Mouse (Mus musculus) lung, adult 2 months (tissue): ENCODE measurements around the gene Sergef. TPM values are rescaled to one million over a fixed set of nuclear protein-coding genes. Genes with fewer than 3 reads are reported as not detected.

Source experiments
- DNase-seq: peaks from one replicate; pipeline ENCODE4 v3.0.0; 2022
- H3K4me1 ChIP-seq: fragments of 200-500 bp; 2 replicates; pipeline ENCODE4 v1.6.1; 2011; ENCODE audit warnings: low read length; ENCODE audit not compliant: control insufficient read depth, insufficient read depth
- H3K4me3 ChIP-seq: fragments of 200-500 bp; replicated peaks from 2 replicates; pipeline ENCODE3; 2011; ENCODE audit warnings: low read depth, mild to moderate bottlenecking, control low read depth, low read length; ENCODE audit errors: extremely low read depth
- CTCF ChIP-seq: fragments of 200-500 bp; IDR thresholded peaks from 2 replicates; pipeline ENCODE4 v1.5.1; 2011; ENCODE audit warnings: mild to moderate bottlenecking, low read length, control low read depth; ENCODE audit not compliant: insufficient read depth
- POLR2A ChIP-seq: fragments of 200-500 bp; IDR thresholded peaks from 2 replicates; pipeline ENCODE4 v1.6.1; 2011; ENCODE audit warnings: low read depth, mild to moderate bottlenecking, control low read depth, low read length, borderline replicate concordance; ENCODE audit errors: extremely low read depth
- WGBS: fragments of 180-500 bp; shearing (Covaris S2); methylation state at CpG from one replicate; pipeline ENCODE4 v1.1.7; 2018; 5-methylcytosine and 5-hydroxymethylcytosine counted together
- polyA plus RNA-seq: library from polyadenylated mRNA; depleted of rRNA; stranded (reverse); fragments of >200 nt; gene quantifications from 2 replicates; pipeline ENCODE4 v1.2.3, GENCODE M21; 2012

Gene Sergef
- polyA plus RNA-seq, 1 experiment = 9.5 TPM

- no peak for DNase-seq
- H3K4me3 ChIP-seq = no peak overlapping the region
- H3K4me1 ChIP-seq = no peaks in the 10 kb centered on the region
- 47% methylated on average over 9 of the region's 9 CpGs for WGBS
- TF ChIP-seq POLR2A (no peak), CTCF (no peak)
Measured at GRCm38 (mm10) chr7:46473141-46473540, 166.5 kb downstream of the Sergef start.

DNA sequence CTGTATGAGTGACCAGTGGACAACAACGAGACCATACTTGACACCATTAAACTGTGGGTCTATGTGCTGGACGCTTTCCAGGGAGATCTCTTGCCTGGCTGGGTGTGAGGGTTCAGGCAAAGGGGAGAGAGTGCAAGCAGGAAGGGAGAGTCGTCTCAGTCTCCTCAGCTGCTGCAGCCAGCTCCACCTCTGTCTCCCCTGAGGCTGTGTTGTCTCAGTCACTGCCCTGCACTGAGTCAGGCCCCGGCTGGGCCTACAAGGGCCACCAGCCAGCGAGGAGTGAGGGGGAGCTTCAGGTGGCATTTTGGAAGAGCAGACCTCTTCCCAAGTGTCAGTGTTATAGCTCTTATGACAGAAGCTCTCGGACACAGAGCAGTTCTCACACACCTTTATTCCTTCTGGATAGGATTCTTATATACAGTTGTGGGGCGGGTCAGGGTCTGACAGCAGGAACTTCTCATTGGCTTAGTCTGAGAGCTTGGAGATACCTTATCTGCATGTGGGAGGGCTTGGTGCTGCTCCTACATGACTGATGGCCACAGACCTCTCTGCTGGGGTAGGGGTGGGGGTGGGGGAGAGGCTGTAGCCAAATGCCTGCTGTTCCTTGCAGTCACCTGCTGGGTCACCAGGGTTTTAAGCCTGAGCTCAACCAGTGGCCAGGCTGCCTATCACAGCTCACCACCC lies 168.4 kb downstream of the Sergef start:
- no peak for TF ChIP-seq POLR2A
- WGBS = 69% methylated on average over 7 of the region's 7 CpGs
- no peaks in the 10 kb centered on the region for H3K4me1 ChIP-seq
- no peak for DNase-seq
- no peak overlapping the region for H3K4me3 ChIP-seq

- no peak overlapping the region for H3K4me3 ChIP-seq
- 76% methylated on average over 3 of the region's 3 CpGs for WGBS
- DNase-seq = no peak
- TF ChIP-seq POLR2A (no peak), CTCF (no peak)
- no peaks in the 10 kb centered on the region for H3K4me1 ChIP-seq
Measured at GRCm38 (mm10) chr7:46469542-46469941, 170.1 kb downstream of the Sergef start.

DNA sequence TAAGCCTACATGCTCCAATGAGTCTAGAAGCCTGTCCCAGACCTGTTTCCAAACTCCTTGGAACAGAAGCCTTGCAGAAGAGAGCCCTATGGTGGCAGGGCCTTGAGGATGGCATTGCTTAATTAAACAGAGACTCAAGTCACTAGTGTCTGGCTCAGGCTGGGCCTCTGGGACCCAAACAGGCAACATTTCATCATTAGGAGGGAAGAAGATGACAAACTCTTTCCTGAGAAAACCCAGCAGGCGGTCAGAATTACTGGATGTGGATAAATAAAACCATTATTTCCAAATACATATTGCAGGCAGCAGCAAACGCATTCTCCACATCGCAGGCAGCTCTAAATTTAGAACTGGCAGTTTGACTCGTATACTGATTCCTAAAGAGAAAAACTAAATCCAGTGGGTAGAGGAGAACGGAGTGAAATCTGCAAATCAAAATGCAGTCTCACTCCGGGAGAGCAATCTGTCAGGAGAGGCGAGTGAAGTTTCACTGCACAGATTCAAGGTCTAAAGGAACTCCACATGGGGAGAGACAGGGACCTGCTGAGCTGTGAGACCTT lies 173.1 kb downstream of the Sergef start:
- WGBS = 58% methylated on average over 7 of the region's 7 CpGs
- no peak for TF ChIP-seq CTCF
- no peak for TF ChIP-seq POLR2A
- no peak for DNase-seq
- no peaks in the 10 kb centered on the region for H3K4me1 ChIP-seq
- no peak overlapping the region for H3K4me3 ChIP-seq

DNA sequence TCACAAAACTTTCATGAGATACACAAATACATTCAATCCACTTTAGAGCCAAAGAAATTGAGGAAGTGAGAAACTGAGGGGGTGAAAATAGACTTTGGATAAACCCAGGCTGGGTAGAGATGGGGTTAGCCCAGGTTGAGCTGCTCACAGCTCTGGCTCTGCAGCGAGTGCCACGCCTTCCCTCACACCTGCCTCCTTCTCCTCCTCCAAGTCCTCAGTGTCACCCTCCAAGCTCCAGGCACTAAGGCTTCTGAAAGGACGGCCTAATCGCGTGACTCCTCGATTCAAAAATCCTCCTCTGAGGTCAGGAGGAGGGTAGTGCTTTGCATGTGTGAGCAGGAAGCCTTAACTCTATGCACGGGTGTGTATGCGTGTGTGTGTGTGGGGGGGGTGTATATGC lies 176.5 kb downstream of the Sergef start:
- Histone ChIP-seq H3K4me3 (no peak overlapping the region), H3K4me1 (no peaks in the 10 kb centered on the region)
- 70% methylated on average over 8 of the region's 8 CpGs for WGBS
- no peak for DNase-seq
- TF ChIP-seq CTCF = no peak
- TF ChIP-seq POLR2A = no peak

DNA sequence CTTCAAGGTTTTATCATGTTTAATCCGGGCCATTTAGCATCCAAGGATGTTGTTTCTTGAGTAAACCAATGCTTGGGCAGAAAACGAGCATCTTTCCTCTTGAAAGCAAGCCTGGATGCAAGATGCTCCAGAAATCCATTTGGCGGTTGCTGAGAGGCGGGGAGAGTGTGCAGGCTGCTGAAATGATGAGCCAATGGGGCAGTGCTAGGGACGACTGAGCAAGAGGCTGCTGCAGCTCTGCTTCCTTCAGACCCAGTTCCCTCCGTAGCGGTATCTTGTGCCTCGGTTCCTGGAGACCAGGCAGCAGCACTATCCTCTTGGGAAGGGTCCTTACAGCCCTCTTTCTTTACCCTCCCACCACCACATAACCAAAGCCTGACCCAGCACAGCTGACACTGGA lies 177.3 kb downstream of the Sergef start:
- H3K4me1 ChIP-seq = no peaks in the 10 kb centered on the region
- no peak overlapping the region for H3K4me3 ChIP-seq
- TF ChIP-seq POLR2A (no peak), CTCF (no peak)
- 69% methylated on average over 8 of the region's 8 CpGs for WGBS
- DNase-seq = no peak

DNA sequence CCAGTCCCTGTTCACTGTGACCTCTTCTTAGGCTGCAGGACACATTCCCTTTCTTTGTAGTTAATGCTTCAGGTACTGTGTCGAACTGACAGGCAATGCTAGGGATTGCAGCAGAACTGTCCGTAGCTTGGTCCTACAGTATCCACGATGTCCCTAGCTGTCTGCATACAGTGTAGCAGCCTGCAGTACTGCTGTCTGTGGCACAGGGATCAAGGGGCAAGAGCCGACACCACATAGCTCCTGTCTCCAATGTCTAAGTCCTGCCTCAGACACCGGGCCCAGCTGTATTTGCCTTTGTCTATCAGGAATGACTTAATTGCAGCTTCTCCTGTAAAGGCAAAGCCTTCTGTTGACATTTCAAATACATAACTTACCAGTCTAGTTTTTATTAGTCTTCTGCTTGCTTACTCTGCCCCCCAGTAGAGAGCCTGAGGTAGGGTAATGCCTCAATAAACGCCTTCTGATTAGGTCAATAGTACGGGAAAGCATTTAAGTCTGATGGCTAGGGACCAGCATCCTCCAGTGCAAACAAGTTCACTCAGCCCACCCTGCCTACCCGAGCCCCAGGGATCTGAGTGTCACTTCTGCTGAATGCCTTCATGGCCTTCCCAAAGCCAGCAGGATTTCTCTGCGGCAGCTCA lies 179.9 kb downstream of the Sergef start:
- 78% methylated on average over 9 of the region's 9 CpGs for WGBS
- TF ChIP-seq CTCF = no peak
- TF ChIP-seq POLR2A = no peak
- DNase-seq = no peak
- Histone ChIP-seq H3K4me1 (no peaks in the 10 kb centered on the region), H3K4me3 (no peak overlapping the region)

- DNase-seq = no peak
- Histone ChIP-seq H3K4me3 (no peak overlapping the region), H3K4me1 (no peaks in the 10 kb centered on the region)
- no peak for TF ChIP-seq CTCF
- TF ChIP-seq POLR2A = no peak
- WGBS = 86% methylated on average over 2 of the region's 2 CpGs
Measured at GRCm38 (mm10) chr7:46459200-46459599, 180.4 kb downstream of the Sergef start.

GRCm38 (mm10) chr7:46457889-46458288 lies 181.7 kb downstream of the Sergef start:
- H3K4me3 ChIP-seq = no peak overlapping the region
- no peak for DNase-seq
- WGBS = 81% methylated on average over 3 of the region's 3 CpGs
- TF ChIP-seq POLR2A = no peak
- TF ChIP-seq CTCF = no peak
- H3K4me1 ChIP-seq = no peaks in the 10 kb centered on the region

GRCm38 (mm10) chr7:46453930-46454679 lies 185.5 kb downstream of the Sergef start:
- no peak overlapping the region for H3K4me3 ChIP-seq
- TF ChIP-seq POLR2A (no peak), CTCF (no peak)
- no peak for DNase-seq
- no peaks in the 10 kb centered on the region for H3K4me1 ChIP-seq
- 49% methylated on average over 10 of the region's 10 CpGs for WGBS
